In genomic region chr6:108962810-108963209, GRCm38 (mm10) we compare ENCODE assay signal across 16 mouse cellular contexts.
"Had no signal": no experiment of that assay in that cellular context is flagged by ENCODE, and none has a peak within 500 bp of the region (broad histone marks: within the 10 kb centered on the region; RNA-seq: fewer than 3 reads in every experiment).

No protein-coding gene starts in this region.

- H3K4me1 ChIP-seq: heart, embryonic 13.5 days; heart, embryonic 15.5 days; hindbrain, embryonic 12.5 days; intestine, embryonic 15.5 days; limb, embryonic 10.5 days; limb, embryonic 12.5 days; liver, embryonic 13.5 days; liver, embryonic 15.5 days had no signal

- H3K36me3 ChIP-seq: heart, embryonic 13.5 days; heart, embryonic 15.5 days; hindbrain, embryonic 12.5 days; intestine, embryonic 15.5 days; limb, embryonic 10.5 days; limb, embryonic 12.5 days; liver, embryonic 13.5 days; liver, embryonic 15.5 days had no signal

- H3K4me3 ChIP-seq: heart, adult 2 months; heart, embryonic 13.5 days; heart, embryonic 15.5 days; hindbrain, embryonic 12.5 days; intestine, embryonic 15.5 days; left cerebral cortex, adult 2 months; limb, embryonic 10.5 days; limb, embryonic 12.5 days; liver, embryonic 13.5 days; liver, embryonic 15.5 days had no signal

- DNase-seq: heart, adult 11 months; liver, embryonic 13.5 days had no signal

- H3K27ac ChIP-seq: heart, adult 2 months; heart, embryonic 13.5 days; heart, embryonic 15.5 days; hindbrain, embryonic 12.5 days; hindbrain, embryonic 14.5 days; intestine, embryonic 15.5 days; left cerebral cortex, adult 2 months; limb, embryonic 10.5 days; limb, embryonic 12.5 days; liver, embryonic 13.5 days; liver, embryonic 15.5 days had no signal

- H3K9me3 ChIP-seq: heart, embryonic 13.5 days; heart, embryonic 15.5 days; hindbrain, embryonic 12.5 days; intestine, embryonic 15.5 days; limb, embryonic 10.5 days; limb, embryonic 12.5 days; liver, embryonic 13.5 days; liver, embryonic 15.5 days had no signal

- H3K9ac ChIP-seq: heart, embryonic 13.5 days; heart, embryonic 15.5 days; hindbrain, embryonic 12.5 days; hindbrain, embryonic 14.5 days; intestine, embryonic 15.5 days; limb, embryonic 12.5 days; liver, embryonic 13.5 days; liver, embryonic 15.5 days had no signal

- ATAC-seq: inflammation-experienced regulatory T-cells, adult 6 months; intestine, embryonic 15.5 days; intestine, postnatal 0 days had no signal

- H3K4me2 ChIP-seq: heart, embryonic 11.5 days; heart, embryonic 13.5 days; heart, embryonic 15.5 days; hindbrain, embryonic 12.5 days; hindbrain, embryonic 14.5 days; intestine, embryonic 15.5 days; limb, embryonic 12.5 days; liver, embryonic 11.5 days; liver, embryonic 13.5 days; liver, embryonic 15.5 days had no signal

- H3K27me3 ChIP-seq: heart, embryonic 13.5 days; heart, embryonic 15.5 days; hindbrain, embryonic 12.5 days; intestine, embryonic 15.5 days; liver, embryonic 13.5 days; liver, embryonic 15.5 days had no signal
